Mouse (Mus musculus) kidney, postnatal 36 days (tissue): ENCODE measurements around the gene Ssbp3.

Experiments
- DNase-seq, 2 experiments: peaks; one replicate each; pipeline ENCODE4 v3.0.0; 2021 to 2022; ENCODE audit warnings: mixed read lengths in 2 of 2

Ssbp3 gene

DNA sequence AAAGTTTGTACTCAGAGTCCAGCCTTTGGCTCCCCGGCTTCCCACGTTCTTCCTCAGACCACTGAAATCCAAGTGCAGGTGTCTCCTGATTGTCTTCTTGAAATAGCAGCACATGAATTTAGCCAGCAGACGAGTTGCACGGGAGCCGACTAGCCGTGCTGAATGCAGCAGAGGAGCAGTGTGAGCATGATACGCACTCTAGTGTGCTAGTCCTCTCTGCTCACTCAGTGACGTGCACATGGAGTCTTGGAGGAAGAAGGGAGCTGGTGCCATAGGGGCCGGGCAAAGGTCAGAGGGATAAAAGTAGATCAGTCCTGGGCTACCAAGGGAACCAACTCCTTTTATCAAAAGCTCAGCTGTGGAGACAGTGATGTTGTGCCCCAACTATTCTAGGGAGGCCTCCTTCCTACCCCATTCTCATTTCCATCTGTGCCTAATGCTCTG lies 103.3 kb downstream of the Ssbp3 start:
- peak in 1 of 2 experiments; percentile 42 for DNase-seq

DNA sequence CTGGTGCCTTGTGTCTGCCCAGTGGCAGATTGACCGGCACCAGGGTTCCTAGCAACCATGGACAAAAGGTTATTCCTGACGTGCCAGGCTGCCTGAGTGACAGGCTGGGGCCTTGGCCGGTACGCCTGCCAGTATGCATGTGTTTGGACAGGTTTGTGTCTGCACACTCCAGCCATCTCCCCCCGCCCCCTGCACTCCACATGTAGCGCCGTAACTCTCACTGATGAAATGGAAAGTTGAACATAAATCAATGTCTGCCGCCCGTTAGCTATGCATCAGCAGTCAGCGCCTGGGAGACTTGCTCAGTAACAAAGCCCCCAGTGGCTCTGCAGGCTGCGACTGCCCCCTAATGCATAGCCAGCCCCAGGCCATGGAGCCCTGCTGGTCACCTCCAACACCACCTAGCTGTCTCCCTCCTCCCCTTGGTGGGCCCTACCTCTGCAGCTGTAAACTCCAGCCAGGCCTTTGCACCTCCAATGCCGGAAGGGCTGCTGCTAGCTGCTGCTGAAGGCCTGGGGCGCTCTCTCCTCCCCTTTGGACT lies 105.5 kb downstream of the Ssbp3 start:
- peak; percentile 69 to 84 for DNase-seq

DNA sequence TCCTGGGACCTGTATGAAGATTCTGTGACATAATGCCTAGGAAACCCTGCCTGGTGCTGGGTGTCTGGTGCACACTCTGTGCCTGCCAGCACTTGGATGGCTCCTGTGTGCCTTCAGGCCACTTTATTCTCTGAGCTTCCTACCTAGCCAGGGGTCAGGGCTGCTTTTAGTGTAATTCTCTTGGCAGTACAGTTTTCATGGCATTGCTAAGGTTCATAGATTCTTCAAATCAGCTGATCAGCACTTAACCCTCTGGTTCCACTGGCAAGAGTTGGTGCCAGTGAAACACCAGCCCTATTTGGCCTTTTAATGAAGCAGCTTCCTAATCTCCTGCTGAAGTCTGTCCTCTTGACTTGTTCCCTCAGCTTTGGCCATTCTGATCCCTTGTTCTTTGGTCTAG lies 106.8 kb downstream of the Ssbp3 start:
- peak in 1 of 2 experiments; percentile 43 for DNase-seq

DNA sequence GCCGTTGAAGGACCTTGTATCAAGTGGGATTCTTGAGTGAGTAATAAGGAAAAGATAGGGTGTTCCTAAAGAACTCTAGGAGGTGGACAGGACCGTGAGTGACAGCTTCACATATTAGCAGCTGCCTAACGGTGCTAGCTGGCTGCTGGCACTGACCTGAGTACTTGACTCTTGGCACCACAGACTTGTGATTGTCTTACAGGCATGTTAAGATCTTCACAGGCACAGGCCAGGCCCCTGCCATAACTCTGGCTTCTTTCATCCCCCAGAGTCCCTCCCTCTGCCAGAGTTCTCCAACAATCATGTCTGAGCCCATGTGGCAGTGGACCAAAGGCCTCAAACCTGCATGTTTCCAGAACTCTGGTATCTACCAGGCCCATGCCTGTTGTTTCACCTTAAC lies 108.0 kb downstream of the Ssbp3 start:
- no peak for DNase-seq

DNA sequence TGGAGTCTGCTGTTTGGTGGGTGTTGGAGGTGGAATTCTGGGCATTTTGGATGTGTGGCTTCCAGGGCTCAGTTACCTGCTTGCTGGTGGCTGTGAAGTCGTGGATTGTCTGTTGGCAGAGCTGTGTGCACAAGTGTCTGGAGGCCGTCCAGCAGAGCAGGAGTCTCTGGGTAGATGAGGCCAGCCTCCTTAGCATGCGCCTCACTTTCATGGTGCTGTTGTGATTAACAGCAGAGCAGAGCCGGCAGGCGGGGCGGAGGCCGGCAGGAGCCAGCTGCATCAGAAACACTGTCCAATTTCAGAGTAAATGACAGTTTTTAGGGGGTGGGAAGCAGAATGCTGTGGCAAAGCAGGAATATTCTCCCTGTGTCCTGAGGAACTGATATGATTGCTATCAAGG lies 108.5 kb downstream of the Ssbp3 start:
- DNase-seq: peak; percentile 48 to 63

DNA sequence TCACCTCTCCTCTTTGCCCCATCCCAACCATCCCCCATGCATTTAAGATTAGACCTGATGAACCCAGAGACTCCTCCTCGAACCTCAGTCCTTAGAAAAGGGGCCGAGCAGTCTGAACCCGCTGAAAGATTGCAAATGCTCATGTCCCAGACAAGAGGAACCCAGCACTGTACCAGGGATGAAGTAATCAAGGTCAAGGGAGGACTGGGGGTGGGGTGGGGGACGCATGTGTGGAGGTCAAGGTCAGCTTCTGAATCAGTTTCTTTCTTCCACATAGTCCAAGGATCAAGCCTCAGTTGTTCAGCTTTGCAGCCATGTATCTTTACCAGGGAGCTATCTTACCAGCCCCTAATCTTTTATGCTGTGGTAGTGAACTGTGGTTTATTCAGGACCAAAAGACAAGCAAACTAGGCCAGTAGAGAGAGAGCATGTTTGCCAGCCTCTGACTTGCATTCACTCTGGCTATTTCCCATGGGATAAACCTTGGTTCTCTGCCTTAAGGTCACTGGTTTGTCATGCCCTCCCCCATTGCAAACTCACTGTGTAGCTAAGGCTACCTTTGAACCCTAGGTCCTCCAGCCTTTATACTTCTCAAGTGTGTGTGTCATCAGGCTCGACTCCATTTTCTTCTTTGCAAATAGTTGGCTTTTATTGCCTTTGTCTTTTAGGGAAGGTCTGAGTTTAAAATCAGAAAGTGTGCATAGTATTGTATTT lies 109.9 kb downstream of the Ssbp3 start:
- DNase-seq: peak in 1 of 2 experiments; percentile 53

DNA sequence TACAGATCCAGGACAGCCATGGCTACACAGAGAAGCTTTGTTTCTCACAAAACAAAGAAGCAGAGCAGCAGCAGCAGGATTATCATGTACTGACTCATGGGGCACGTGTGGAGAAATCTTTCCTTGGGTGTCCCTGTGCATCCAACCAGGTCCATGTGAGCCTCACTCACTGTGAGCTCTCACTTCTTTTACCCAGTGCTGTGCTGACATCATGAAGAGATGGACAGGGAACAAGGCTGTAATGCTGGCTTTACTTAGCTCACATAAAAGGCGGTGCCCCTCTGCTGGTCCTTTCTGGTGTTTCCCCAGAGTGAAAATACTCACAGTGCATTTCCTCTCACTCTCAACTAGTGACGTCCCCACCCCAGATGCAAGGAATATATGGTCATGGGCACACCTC lies 111.0 kb downstream of the Ssbp3 start:
- DNase-seq: no peak

DNA sequence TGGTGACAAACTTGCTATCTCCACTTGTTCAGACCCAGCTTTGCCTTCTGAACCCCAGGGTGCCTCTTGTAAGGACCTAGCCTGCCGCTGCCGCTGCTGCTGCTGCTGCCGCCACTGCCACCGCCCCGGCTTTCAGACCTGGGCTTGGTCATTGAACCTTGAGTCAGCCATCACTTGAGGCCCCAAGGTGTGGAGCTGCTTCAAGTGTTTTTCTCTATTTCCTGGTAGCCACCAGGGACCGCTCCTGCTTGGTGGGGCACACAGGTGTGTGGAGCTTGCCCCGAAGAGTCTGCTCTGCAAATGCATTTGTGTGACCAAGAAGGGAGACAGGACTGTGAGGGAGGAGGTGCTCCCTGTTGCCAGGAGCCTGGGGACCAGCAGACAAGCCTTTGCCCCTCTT lies 114.4 kb downstream of the Ssbp3 start:
- DNase-seq: no peak

DNA sequence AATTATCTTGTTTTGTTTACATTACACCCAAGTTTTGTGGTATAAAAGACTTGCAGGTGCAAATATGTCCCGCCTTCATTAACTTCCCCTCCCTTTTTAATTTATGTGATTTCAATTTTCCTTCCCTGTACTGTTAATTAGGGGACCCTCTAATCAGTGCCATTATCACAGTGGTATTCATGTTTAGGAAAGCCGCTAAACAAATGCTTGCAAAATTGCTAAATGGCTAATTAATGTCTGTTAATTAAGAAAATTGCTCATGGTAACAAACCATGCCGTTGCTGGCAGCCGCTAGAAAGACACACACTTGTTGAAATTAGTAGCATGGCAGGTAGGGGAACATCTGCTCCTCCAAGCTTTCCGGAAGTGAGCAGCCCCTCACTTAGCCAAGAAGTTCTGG lies 114.9 kb downstream of the Ssbp3 start:
- no peak for DNase-seq

DNA sequence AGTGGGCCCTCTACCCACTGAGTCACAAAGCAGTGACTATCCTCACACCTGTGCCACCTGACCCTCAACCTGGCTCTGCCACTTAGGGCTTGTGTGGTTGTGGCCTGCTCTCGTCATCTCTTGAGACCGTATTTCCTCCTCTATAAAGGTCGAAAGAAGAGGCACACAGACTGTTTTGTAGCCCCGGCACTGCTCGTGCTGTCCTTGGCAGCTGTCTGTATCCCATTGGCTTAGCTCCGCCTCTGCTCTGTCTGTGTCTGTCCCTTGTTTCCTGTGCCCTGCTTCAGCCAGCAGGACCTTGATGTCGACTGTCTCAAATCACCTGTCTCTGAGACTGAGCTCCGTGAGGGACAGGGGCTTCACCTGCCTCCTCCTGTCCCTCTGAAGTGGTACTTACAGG lies 116.0 kb downstream of the Ssbp3 start:
- no peak for DNase-seq

DNA sequence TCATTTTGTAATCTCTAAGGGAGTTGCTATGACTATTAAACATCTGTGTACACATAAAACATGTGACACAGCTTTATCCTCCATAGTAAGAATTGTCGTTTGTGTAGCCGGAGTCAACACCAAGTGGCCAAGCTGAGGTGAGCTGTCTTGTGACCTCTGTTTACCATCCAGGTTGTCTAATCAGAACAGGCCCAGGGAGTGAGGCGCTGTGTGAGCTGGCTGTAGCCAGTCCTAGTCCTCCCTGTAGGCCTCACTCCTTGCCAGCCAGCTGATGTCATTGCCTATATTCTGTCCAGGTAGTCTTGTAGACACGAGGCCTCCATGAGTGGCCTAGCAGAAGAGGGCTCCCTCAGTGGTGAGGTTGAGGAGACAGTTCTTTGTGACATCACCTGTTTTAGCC lies 125.2 kb downstream of the Ssbp3 start:
- DNase-seq: no peak

DNA sequence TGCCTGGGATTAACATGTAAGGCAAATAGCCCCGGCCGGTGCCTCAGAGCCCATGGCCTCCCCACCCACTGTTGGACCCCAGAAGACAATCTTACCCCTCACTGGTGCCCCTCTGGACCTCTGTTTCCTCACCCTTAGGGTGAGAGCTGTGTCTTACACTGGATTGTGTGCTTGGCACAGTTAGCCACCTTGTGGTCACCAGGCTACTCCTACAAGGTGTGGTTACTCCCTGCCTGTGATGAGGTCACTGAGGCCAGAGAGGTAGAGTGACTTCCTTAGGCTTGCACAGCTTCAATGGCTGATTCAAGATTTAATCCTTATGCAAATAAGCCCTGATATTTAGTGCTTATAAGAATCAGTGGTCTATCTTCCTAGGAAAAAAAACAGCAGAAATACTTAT lies 126.5 kb downstream of the Ssbp3 start:
- no peak for DNase-seq

DNA sequence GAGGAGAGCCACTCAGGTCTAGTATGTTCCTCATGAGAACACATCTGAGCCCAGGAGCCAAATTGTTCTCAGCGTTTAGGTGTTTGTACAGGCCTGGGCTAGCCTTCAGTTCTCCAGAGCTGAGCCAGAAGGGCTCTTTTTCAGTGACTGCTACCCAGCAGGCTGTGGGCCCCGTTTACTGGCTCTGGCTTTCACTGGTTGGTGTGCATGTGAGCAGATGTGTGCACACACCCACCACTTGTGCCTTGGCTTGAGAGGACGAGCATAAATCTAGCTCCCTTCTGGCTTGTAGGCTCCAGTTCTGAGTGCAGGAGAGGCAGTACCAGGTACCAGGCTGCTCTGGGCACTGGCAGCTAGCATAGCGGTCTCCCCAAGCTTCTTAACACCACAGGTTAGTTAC lies 127.8 kb downstream of the Ssbp3 start:
- no peak for DNase-seq

DNA sequence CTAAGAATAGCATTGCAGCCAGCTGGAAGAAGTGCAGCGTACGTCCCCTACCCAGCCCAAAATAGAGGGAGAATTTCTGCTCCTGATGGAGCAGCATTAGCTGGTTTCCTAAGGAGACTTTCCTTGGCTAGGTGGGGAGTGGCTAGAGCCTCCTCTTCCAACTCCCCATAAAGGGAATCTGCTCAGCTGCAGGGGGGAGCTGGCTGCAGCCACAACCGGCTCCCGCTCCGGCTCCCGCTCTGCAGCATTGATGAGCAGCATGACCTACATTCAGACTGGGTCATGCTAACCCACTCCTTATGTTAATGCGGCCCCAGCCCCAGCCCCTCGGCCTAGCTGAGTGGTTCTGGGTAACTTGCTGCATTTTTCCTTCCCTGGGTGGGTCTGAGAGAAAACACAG lies 128.8 kb downstream of the Ssbp3 start:
- DNase-seq: no peak

DNA sequence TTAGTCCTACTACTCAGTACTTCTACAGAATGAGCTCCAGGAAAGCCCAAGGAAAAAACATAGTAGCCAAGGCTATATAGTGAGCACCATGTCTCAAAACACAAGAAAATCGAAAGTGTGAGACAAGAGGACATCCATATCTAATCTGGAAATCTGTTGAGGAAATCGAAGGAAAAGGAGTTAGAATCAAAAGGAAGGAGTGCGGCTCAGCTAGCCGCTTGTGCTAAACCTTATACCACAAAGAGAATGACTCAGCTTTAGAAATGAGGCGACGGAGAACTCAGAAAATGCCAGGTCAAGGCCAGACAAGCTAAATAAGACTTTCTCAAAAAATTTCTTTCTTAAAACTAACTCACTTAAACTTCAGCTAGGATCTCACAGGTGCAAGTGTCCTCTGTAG lies 131.8 kb downstream of the Ssbp3 start:
- no peak for DNase-seq

DNA sequence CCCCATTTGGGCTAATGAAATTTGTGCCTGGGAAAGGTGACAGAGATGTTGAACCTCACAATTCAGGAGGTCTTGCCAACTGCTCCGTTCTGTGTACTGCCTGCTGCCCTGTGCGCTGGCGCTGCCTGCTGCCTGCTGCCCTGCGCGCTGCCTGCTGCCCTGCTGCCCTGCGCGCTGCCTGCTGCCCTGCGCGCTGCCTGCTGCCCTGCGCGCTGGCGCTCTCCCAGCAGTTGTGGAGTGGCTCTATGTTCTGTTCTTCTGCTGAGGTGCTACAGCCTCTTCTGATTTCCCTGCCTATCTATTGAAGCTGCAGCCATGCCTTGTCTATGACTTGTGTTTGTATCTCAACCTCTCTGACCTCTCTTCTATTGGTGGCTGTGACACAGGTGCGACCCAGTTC lies 134.7 kb downstream of the Ssbp3 start:
- no peak for DNase-seq

DNA sequence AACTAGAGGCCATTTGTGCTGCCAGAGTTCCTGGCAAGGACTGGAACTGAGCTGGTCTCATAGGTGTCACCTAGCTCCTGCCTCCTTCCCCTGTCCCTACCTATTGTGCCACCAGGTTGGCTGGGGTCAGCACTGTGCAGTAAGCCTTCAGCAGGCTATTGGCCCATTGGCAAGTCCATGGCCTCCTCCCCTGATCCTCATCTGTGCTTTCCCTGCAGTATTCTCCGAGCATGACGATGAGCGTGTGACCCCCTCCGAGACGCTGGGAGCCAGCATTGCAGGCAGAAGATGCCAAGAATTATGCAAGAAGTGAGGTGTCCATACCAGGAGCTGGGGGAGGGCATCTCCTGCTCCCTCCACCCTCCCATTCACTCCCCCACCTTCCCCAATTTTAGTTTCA lies 137.3 kb downstream of the Ssbp3 start:
- DNase-seq: no peak

DNA sequence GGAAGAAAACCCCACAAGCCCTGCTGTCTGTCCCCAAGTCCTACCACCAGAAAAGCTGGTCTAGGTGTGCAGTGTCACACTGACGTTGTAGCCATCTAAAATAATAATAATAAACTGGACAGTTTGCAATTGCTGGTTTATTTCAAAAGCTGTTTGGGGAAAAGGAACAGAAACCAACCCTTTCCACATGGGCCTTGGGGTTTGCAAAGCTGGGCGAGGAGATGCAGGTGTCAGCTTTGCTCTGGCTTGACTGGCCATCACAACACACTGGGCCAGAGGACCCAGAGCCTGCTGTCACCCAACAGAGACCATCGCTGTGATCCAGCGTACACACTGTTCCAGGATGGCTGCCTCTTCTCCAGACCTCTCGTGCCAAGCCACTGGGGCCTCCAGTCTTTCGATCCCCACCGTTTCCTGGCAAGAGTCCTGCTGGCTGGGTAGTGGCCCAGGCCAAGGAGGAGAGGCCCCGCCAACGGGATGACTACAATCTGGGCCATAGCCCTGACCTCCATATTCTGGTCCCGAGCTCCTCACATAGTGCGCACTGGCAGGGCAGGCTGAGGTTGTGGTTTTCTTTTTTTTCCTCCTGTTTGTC lies 138.2 kb downstream of the Ssbp3 start:
- no peak for DNase-seq

DNA sequence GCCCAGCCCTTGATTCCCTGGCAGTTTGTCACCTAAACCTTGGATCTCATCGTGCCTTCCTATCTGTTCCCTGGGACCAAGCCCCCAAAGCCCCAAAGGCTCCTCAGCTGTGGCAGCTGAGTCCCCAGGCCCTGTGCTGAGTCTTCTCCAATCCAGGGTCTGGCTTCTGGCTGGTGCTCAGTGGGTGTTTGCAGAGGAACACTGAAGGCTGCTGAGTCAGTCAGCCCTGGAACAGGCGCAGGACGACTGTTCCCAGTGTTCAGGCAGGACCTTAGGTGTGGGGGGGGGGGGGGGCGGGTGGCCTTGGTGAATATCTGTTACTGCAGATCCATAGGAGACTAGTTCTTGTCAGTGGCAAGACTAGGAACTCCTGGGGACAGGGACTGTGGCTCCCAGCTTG lies 141.4 kb downstream of the Ssbp3 start:
- DNase-seq: no peak

DNA sequence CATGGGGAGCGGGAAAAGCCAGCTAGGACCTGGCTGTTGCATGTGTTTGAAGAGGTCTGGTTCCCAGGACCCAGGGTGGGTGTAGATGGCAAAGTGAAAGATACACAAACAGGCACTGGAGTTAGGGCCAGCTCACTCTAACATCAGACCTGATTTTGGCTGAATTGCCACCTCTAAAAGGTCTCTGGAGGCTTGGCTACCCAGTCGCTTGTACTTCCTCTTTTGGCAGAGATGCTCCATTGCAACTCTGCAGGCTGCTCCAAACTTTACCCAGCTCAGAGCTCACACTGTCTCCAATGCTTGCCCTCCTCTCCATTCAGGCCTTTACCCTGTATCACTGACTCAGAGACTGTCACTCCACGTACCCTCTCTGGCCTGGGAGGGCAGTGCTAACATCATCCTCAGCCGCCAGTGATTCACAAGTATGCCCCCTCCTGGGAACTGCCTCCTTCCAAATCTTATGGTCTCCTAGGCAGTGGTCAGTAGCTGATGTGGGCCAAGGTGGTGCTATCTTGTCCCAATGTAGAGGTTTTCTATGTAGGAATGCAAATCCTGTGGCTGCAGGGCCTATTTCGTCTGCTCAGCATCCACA lies 142.6 kb downstream of the Ssbp3 start:
- no peak for DNase-seq

DNA sequence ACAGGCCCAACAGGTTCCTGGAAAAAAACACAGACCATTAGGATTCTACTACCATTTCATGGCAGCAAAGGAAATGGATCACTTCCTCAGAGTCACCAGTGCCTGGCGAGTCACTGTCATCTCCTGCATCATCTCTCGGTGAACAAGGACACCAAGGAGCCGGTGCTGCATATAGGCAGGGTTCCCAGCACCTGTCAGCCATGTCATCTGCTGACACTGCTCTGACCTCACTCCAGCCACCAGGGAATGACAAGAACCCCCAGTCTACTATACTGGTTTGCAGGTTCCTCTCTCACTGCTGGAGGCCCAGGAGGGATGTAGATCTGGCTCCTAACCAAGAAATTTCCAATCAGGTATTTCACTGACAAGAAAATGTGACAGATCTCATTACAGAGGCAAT lies 145.6 kb downstream of the Ssbp3 start:
- peak in 1 of 2 experiments; percentile 12 for DNase-seq

DNA sequence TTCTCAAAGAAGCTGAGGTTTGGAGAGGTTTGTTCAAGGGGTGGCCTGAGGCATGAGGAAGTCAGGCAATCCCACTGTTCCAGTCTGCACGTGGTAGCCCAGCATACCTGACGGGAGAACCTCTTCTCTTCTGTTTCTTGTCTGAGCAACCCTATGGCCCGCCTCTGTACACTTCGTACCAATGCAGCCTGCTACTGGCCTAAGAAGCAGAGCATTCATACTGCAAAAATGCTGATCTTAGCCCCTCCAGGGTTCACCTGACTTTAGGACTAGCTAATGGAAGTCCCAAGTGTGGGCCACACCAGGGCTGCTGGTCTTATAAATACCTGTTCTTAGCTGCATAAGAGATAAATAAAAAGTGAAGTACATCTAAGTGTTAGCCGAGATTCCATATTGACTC lies 147.8 kb downstream of the Ssbp3 start:
- DNase-seq: peak; percentile 38 to 51

DNA sequence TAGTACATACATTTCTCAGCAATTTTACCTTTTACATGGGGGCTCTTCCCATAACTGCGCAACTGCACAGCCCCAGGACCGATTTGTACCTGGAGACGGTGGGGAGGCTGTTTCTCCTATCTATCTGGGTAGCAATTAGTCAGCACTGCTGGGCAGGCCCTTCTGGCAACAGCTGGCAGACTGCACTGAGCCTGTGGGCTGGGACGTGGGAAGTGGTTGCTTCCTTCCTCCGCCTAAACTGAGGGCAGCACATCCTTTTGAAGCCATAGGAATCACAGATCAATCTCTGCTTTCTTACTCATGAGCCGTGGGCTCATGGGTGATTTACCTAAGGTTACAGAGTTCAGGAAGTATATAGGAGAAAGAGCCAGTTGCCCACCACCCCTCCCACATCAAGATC lies 148.3 kb downstream of the Ssbp3 start:
- DNase-seq: peak in 1 of 2 experiments; percentile 16

DNA sequence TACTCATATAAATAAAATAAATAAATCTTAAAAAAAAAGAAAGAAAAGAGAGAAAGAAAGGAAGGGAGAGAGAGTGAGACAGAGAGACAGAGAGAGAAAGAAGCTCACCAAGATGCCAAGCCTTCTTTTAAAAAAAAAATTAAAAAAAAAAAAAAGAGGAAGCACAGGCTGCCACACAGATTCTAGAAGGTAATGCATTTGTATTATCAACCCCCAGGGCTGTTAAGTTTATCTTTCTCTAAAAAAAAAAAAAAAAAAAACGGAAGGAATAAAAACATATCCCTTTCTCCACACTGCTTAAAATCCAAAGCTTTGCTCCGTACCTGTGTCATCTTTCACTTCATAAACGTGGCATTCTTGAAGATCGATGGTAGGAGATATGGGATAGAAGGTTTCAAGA lies 151.1 kb downstream of the Ssbp3 start:
- DNase-seq: no peak
